Mouse (Mus musculus) stomach, embryonic 14.5 days (tissue): ENCODE measurements around the gene Capn10. TPM values are rescaled to one million over a fixed set of nuclear protein-coding genes. Genes with fewer than 3 reads are reported as not detected.

ENCODE experiments used
- ATAC-seq: fragments of 200-750 bp; cut with Nextera tagmentation; 2 replicates; pipeline ENCODE4 v1.8.0; 2017; ENCODE audit warnings: low read depth, moderate TSS enrichment; ENCODE audit not compliant: insufficient number of reproducible peaks, insufficient read depth, low FRiP score
- H3K27ac ChIP-seq: fragments of 300-500 bp; sonication (generic); 2 replicates; pipeline ENCODE4 v1.5.1; 2014; ENCODE audit warnings: mild to moderate bottlenecking, low read length, moderate library complexity, mixed read lengths
- H3K27me3 ChIP-seq: fragments of 300-500 bp; sonication (generic); 2 replicates; pipeline ENCODE4 v1.6.1; 2014; ENCODE audit warnings: low read length, control low read depth, mixed read lengths; ENCODE audit not compliant: control insufficient read depth, insufficient read depth
- H3K36me3 ChIP-seq: fragments of 300-500 bp; sonication (generic); 2 replicates; pipeline ENCODE4 v1.6.1; 2014; ENCODE audit warnings: mild to moderate bottlenecking, control low read depth, low read length, moderate library complexity, mixed read lengths; ENCODE audit not compliant: control insufficient read depth, insufficient read depth
- H3K4me1 ChIP-seq: fragments of 300-500 bp; sonication (generic); 2 replicates; pipeline ENCODE4 v1.6.1; 2014; ENCODE audit warnings: low read length, control low read depth, mixed read lengths; ENCODE audit not compliant: control insufficient read depth, insufficient read depth
- H3K4me2 ChIP-seq: fragments of 300-500 bp; sonication (generic); replicated peaks from 2 replicates; pipeline ENCODE4 v1.6.1; 2014; ENCODE audit warnings: low read depth, low read length, control low read depth
- H3K4me3 ChIP-seq: fragments of 300-500 bp; sonication (generic); 2 replicates; pipeline ENCODE4 v1.5.1; 2014; ENCODE audit warnings: low read depth, low read length, control low read depth
- H3K9ac ChIP-seq: fragments of 300-500 bp; sonication (generic); replicated peaks from 2 replicates; pipeline ENCODE4 v1.6.1; 2014; ENCODE audit warnings: low read depth, mild to moderate bottlenecking, control low read depth, low read length, moderate library complexity, mixed read lengths
- H3K9me3 ChIP-seq: fragments of 300-500 bp; sonication (generic); 2 replicates; pipeline ENCODE4 v1.6.1; 2016; ENCODE audit warnings: low read depth, low read length, control low read depth; ENCODE audit not compliant: control insufficient read depth
- WGBS: fragments of 180-500 bp; shearing (Covaris S2); extraction: QIAGEN DNeasy Blood & Tissue Kit; methylation state at CpG from one replicate; pipeline ENCODE4 v1.1.7; 2014; 5-methylcytosine and 5-hydroxymethylcytosine counted together
- polyA plus RNA-seq: library from polyadenylated mRNA; unstranded; fragments of >200 nt; fragmentation: Nextera tagmentation; extraction: Ambion mirVana; gene quantifications from 2 replicates; pipeline ENCODE4 v1.2.1, GENCODE M21; 2014

The Capn10 gene
- polyA plus RNA-seq, 1 experiment from 2014 or later, result 28.3 TPM

DNA sequence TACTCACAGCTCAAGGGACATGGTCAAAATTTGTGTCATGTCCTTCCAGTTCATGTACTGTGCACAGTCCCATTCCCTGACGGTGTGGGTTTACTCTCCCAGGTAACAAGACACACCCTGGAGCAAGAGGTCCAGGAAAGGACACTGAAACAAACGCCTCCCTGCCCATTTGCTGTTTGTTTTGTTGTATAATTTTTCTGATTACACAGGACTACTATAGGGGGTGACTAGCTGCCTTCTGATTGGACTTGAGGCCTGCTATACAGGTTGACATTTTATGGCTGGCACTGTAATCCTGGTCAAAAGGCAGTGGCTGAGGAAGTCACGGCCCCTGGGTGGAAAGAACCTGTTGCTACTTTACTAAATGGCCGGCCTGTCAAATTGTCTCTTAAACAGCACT is 55.7 kb downstream of the Capn10 start:
- H3K4me1 ChIP-seq, result no peaks in the 10 kb centered on the region
- H3K9ac ChIP-seq, result no peak overlapping the region
- H3K4me3 ChIP-seq, result no peak overlapping the region
- no peak overlapping the region for H3K4me2 ChIP-seq
- no peak overlapping the region for H3K27ac ChIP-seq
- H3K27me3 ChIP-seq, result no peaks in the 10 kb centered on the region
- ATAC-seq, result no peak
- WGBS, result 49% methylated on average over 4 of the region's 4 CpGs
- no peaks in the 10 kb centered on the region for H3K36me3 ChIP-seq
- no peaks in the 10 kb centered on the region for H3K9me3 ChIP-seq

DNA sequence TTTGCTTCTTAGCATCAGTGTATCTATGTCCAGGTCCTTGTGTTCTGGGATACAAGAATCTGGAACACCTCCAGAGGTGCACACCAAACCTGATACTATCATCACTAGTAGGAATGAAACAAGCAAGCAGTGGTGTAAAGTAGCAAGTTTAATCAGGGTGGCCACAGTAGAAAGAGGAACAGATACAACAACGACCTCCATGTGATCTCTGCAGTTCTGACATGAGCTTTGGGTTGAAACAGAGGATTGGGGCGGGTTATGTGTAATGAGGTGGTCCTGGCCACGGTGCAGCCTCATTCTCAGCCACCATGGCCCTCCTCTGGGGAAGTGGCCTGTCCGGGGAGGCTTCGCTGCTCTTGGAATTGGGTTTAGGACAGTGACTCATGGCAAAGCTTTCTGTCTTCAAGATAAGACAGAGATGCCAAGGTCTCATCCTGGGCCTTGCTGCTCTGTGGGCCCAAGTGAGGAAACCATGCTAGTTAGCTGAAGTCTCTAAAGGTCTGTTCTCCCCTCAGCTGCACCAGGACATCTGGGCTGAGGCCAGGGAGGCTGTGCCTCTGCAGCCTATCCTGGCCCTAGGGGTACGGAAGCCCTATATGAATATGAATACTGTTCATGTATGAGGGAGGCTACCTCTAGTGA is 58.2 kb downstream of the Capn10 start:
- 83% methylated on average over 6 of the region's 6 CpGs for WGBS
- H3K36me3 ChIP-seq, result no peaks in the 10 kb centered on the region
- no peak overlapping the region for H3K9ac ChIP-seq
- no peaks in the 10 kb centered on the region for H3K9me3 ChIP-seq
- no peak for ATAC-seq
- H3K27ac ChIP-seq, result no peak overlapping the region
- H3K4me2 ChIP-seq, result no peak overlapping the region
- no peaks in the 10 kb centered on the region for H3K27me3 ChIP-seq
- H3K4me3 ChIP-seq, result no peak overlapping the region
- no peaks in the 10 kb centered on the region for H3K4me1 ChIP-seq

DNA sequence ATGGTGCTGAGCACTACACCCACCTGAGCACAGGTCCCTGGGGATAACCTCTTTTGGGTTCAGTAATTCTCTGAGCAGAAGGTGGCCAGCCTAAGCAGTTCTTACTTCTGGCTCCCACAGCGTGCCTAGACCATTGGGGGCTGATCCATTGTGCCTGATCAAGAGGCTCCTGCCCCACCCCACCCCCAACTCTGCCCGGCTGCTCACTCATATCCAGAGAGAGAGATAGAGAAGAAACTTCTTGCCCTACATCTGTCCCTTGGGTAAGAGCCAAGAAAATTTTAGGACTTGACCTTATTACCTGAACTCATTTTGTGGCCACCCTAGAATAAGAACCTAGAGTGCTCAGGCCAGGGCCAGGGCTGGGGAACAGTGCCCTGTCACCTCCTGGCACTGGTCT is 58.7 kb downstream of the Capn10 start:
- H3K9me3 ChIP-seq, result no peaks in the 10 kb centered on the region
- no peak overlapping the region for H3K9ac ChIP-seq
- H3K4me1 ChIP-seq, result no peaks in the 10 kb centered on the region
- H3K27me3 ChIP-seq, result no peaks in the 10 kb centered on the region
- no peak for ATAC-seq
- H3K4me3 ChIP-seq, result no peak overlapping the region
- no peaks in the 10 kb centered on the region for H3K36me3 ChIP-seq
- H3K27ac ChIP-seq, result no peak overlapping the region
- H3K4me2 ChIP-seq, result no peak overlapping the region
- 71% methylated on average over 2 of the region's 2 CpGs for WGBS

Other genes starting within 250 kb of the Capn10 start
- 48.3 and 49.7 TPM in 2 replicates for gene Gpc1, start 102.7 kb upstream of the Capn10 start, polyA plus RNA-seq
- gene Ankmy1, start 31.5 kb upstream of the Capn10 start, polyA plus RNA-seq, result 1.1 and 1.2 TPM in 2 replicates
- gene Dusp28, start 27.4 kb upstream of the Capn10 start, polyA plus RNA-seq, result 9.6 and 12.1 TPM in 2 replicates
- gene Rnpepl1, start 23.6 kb upstream of the Capn10 start, polyA plus RNA-seq, result 29.4 and 29.7 TPM in 2 replicates
- 7.7 and 9.5 TPM in 2 replicates for gene Gpr35, start 16.5 kb downstream of the Capn10 start, polyA plus RNA-seq
- gene Aqp12, start 72.0 kb downstream of the Capn10 start, polyA plus RNA-seq, result not detected in 2 replicates
- 18.7 and 23.2 TPM in 2 replicates for gene Kif1a, start 167.6 kb downstream of the Capn10 start, polyA plus RNA-seq
- gene Agxt, start 200.9 kb downstream of the Capn10 start, polyA plus RNA-seq, result not detected in 2 replicates
- gene 2310007B03Rik, start 226.6 kb downstream of the Capn10 start, polyA plus RNA-seq, result 2.6 TPM in 2 replicates
- gene Crocc2, start 234.3 kb downstream of the Capn10 start, polyA plus RNA-seq, result 0.10 and 0.23 TPM in 2 replicates